8 mouse cellular contexts compared by ENCODE assay signal in genomic region chr11:118744782-118745181, GRCm38 (mm10).
A peak's percentile ranks its signal among the peaks of the same experiment; 100 is the strongest.
DNase-seq lines count a peak whose midpoint lies in the region; ATAC-seq lines count a peak whose summit lies in the region.

No protein-coding gene starts in this region.

- ATAC-seq in embryonic facial prominence, embryonic 12.5 days (ENCODE audit: insufficient number of reproducible peaks, insufficient read depth, low FRiP score, low TSS enrichment), result no peak
- ATAC-seq in heart, embryonic 13.5 days (ENCODE audit: extremely low read depth, insufficient number of reproducible peaks, low FRiP score, low TSS enrichment), result 0 out of 2 replicates have a peak, but pooled peaks have one; percentile 16
- 0 out of 2 replicates have a peak, but pooled peaks have one; percentile 14 for ATAC-seq in kidney, embryonic 16.5 days (ENCODE audit: low FRiP score, low TSS enrichment)
- ATAC-seq in lung, embryonic 15.5 days (ENCODE audit: borderline replicate concordance, extremely low read depth, low FRiP score, low TSS enrichment), result no peak

- peaks cover 36% of the 10 kb centered on the region for H3K27me3 ChIP-seq in embryonic facial prominence, embryonic 12.5 days
- peaks cover 73% of the 10 kb centered on the region for H3K27me3 ChIP-seq in heart, embryonic 13.5 days (replicated peaks)
- peaks cover 55% of the 10 kb centered on the region for H3K27me3 ChIP-seq in kidney, embryonic 16.5 days (ENCODE audit: insufficient read depth, low read length)
- peaks cover 49% of the 10 kb centered on the region for H3K27me3 ChIP-seq in lung, embryonic 15.5 days

- peak; percentile 72 to 74 for DNase-seq in cerebellum, postnatal 14 days
- no peak for DNase-seq in cerebellum, adult 11 months
- peak; percentile 95 for DNase-seq in retina, postnatal 1 day
- no peak for DNase-seq in thymus, adult 18-20 months

- H3K4me2 ChIP-seq in embryonic facial prominence, embryonic 12.5 days (replicated peaks), result peak overlapping the region; percentile 36
- H3K4me2 ChIP-seq in heart, embryonic 13.5 days, result peak overlapping the region; percentile 65
- H3K4me2 ChIP-seq in kidney, embryonic 16.5 days (replicated peaks; ENCODE audit: low read depth, low read length), result peak overlapping the region; percentile 37
- H3K4me2 ChIP-seq in lung, embryonic 15.5 days, result peak overlapping the region; percentile 43

- H3K9me3 ChIP-seq in embryonic facial prominence, embryonic 12.5 days, result no peaks in the 10 kb centered on the region
- no peaks in the 10 kb centered on the region for H3K9me3 ChIP-seq in heart, embryonic 13.5 days
- H3K9me3 ChIP-seq in kidney, embryonic 16.5 days (ENCODE audit: low read length), result no peaks in the 10 kb centered on the region
- no peaks in the 10 kb centered on the region for H3K9me3 ChIP-seq in lung, embryonic 15.5 days

- peaks cover 12% of the 10 kb centered on the region; the same call in 1 of the 2 replicates for H3K4me1 ChIP-seq in embryonic facial prominence, embryonic 12.5 days
- H3K4me1 ChIP-seq in heart, embryonic 13.5 days, result peaks cover 19% of the 10 kb centered on the region
- peaks cover 8% of the 10 kb centered on the region; the same call in 1 of the 2 replicates for H3K4me1 ChIP-seq in kidney, embryonic 16.5 days (ENCODE audit: insufficient read depth, low read length)
- H3K4me1 ChIP-seq in lung, embryonic 15.5 days, result peaks cover 8% of the 10 kb centered on the region; the same call in 1 of the 2 replicates

- no peaks in the 10 kb centered on the region for H3K36me3 ChIP-seq in embryonic facial prominence, embryonic 12.5 days
- H3K36me3 ChIP-seq in heart, embryonic 13.5 days, result no peaks in the 10 kb centered on the region
- H3K36me3 ChIP-seq in kidney, embryonic 16.5 days (ENCODE audit: insufficient read depth, low read length), result no peaks in the 10 kb centered on the region
- H3K36me3 ChIP-seq in lung, embryonic 15.5 days, result no peaks in the 10 kb centered on the region

- no peak overlapping the region for H3K4me3 ChIP-seq in embryonic facial prominence, embryonic 12.5 days
- H3K4me3 ChIP-seq in heart, embryonic 13.5 days, result peak overlapping the region; percentile 36
- peak overlapping the region; percentile 19 for H3K4me3 ChIP-seq in kidney, embryonic 16.5 days (ENCODE audit: low read length)
- H3K4me3 ChIP-seq in lung, embryonic 15.5 days, result no peak overlapping the region

- H3K27ac ChIP-seq in embryonic facial prominence, embryonic 12.5 days, result no peak overlapping the region
- no peak overlapping the region for H3K27ac ChIP-seq in heart, embryonic 13.5 days (replicated peaks)
- no peak overlapping the region for H3K27ac ChIP-seq in kidney, embryonic 16.5 days (ENCODE audit: low read length)
- no peak overlapping the region for H3K27ac ChIP-seq in lung, embryonic 15.5 days

- 1% methylated on average over 15 of the region's 15 CpGs for WGBS in embryonic facial prominence, embryonic 12.5 days
- WGBS in heart, embryonic 13.5 days, result 1% methylated on average over 15 of the region's 15 CpGs
- under 1% methylated on average over 15 of the region's 15 CpGs for WGBS in kidney, embryonic 16.5 days
- WGBS in lung, embryonic 15.5 days, result 1% methylated on average over 15 of the region's 15 CpGs

- H3K9ac ChIP-seq in embryonic facial prominence, embryonic 12.5 days, result no peak overlapping the region
- peak overlapping the region; percentile 28; the same call in 1 of the 2 replicates for H3K9ac ChIP-seq in heart, embryonic 13.5 days
- no peak overlapping the region for H3K9ac ChIP-seq in kidney, embryonic 16.5 days (replicated peaks; ENCODE audit: low read length)
- no peak overlapping the region for H3K9ac ChIP-seq in lung, embryonic 15.5 days

Comparison
In these comparisons a context has a peak if more than half of its experiments do, and no peak if none do; other contexts are left out.
1. DNase-seq: peak in cerebellum, postnatal 14 days (2 of 2) and retina, postnatal 1 day (single experiment); none in cerebellum, adult 11 months (single experiment) and thymus, adult 18-20 months (0 of 2).
2. ATAC-seq: peak in heart, embryonic 13.5 days (single experiment) and kidney, embryonic 16.5 days (single experiment); none in embryonic facial prominence, embryonic 12.5 days (single experiment) and lung, embryonic 15.5 days (single experiment).
3. H3K4me3 ChIP-seq: peak in heart, embryonic 13.5 days (single experiment) and kidney, embryonic 16.5 days (single experiment); none in embryonic facial prominence, embryonic 12.5 days (single experiment) and lung, embryonic 15.5 days (single experiment).
4. Peak in every context shown above with its lines, with median percentiles within 50 percentile points of each other: H3K4me2 ChIP-seq.